Mouse (Mus musculus): ENCODE data around the gene Tmem242.

The Tmem242 gene

DNA sequence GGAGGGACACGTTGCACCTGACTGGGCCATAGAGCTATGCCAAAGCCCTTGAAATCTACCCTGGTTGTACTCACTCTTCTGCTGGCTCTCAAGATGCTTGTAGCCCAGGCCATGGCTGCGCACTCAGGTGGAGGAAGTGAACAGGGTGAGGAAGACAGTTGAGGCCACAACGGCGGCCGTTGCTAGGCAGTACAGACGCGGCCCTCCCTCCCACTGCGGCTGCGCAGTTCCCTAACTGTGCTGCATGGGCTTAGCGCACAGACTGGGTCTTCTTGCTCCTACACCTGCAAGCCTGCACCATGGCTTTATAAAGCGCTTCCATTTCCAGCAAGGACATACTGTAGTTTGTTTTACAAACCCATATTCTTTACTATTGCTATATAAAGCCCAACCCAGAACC, 21.5 kb downstream of the Tmem242 start, which contains the start of gene Ldhal6b:
TSS of gene Ldhal6b (minus strand) at position 223 of the 400 bp plus-strand sequence.
- no peak for DNase-seq (ENCODE audit: extremely low spot score, low read depth, low spot score)

DNA sequence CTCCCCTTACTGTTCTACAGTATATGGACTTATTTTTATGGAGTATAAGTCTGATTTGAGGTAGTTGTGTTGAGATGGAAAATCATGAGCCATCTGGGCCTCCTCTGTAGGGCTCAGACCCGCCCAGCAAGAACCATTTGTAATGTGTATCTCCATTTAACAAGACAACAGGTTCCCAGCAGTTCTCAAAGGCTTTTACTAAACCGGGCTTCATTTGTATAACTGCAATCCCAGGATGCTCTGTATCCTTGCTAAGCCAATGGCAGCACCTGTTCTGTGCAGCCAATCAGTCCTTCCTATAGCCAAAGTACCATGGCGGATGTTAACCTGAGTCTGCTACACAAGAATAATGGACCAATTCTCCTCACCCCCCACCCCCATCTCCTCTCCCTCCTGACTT, 23.5 kb downstream of the Tmem242 start:
- no peak for DNase-seq (ENCODE audit: extremely low spot score, low read depth, low spot score)

GRCm38 (mm10) chr17:5414041-5414440, 26.0 kb downstream of the Tmem242 start:
- DNase-seq (ENCODE audit: extremely low spot score, low read depth, low spot score) = no peak

DNA sequence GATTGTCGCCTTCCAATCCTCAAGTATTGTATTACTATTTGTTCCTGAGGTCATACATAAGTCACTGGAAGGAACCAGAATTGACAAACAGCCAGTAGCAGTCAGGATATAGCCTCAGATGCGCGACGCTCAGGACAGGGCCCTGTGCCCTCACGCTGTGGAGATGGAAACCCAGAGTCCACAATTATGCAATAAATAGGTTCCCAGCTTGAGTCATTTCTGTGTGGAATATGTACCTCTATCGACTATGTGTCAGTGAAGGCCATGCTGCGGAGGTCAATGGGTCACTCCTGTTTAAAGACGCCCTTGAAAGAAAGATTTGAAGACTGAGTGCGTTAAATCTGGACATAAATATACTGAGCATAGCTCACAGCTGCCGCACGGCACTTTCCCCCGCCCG, 26.7 kb downstream of the Tmem242 start:
- no peak for DNase-seq (ENCODE audit: extremely low spot score, low read depth, low spot score)

DNA sequence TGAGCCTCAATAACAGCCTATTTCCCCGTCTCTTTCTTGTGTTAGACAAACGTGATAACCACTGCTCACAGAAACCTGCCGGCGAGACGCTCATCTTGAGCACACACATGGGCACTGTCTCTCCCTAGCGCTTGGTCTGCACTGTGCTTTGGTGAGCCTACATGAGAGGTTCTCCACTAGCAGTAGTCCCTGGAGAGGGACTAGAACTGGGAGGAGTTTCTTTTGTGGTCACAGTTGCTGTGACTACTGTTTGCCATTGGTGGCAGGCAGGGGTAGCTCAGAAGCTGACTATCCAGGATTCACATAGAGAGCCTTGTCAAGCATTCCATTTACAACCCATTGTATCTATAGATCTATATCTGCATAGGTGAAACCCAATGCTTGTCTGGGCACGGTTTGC, 27.3 kb downstream of the Tmem242 start:
- DNase-seq (ENCODE audit: extremely low spot score, low read depth, low spot score) = no peak

DNA sequence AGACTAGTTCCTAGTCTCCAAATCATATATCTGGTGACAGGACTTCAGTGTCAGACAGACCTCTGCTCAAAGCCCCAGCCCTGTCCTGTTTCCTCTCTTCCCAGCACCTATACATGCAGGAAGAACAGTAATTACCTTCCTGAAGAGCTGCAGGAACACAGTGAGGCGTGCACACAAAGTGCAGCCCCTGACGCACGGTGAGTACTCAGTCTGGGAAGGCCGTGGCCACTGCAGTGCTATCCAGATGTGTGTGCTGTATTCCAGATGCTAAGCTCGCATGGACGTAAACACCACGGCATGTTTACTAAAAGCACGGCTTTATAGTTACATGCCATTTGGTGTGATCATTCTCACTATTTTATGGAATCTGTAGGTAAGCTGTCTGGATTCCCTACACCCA, 27.8 kb downstream of the Tmem242 start:
- no peak for DNase-seq (ENCODE audit: extremely low spot score, low read depth, low spot score)

- no peak for DNase-seq (ENCODE audit: extremely low spot score, low read depth, low spot score)
Measured at GRCm38 (mm10) chr17:5411205-5411604, 28.9 kb downstream of the Tmem242 start.

GRCm38 (mm10) chr17:5410336-5410735, 29.7 kb downstream of the Tmem242 start:
- no peak for DNase-seq (ENCODE audit: extremely low spot score, low read depth, low spot score)

- no peak for DNase-seq (ENCODE audit: extremely low spot score, low read depth, low spot score)
Measured at GRCm38 (mm10) chr17:5407030-5407429, 33.0 kb downstream of the Tmem242 start.

DNA sequence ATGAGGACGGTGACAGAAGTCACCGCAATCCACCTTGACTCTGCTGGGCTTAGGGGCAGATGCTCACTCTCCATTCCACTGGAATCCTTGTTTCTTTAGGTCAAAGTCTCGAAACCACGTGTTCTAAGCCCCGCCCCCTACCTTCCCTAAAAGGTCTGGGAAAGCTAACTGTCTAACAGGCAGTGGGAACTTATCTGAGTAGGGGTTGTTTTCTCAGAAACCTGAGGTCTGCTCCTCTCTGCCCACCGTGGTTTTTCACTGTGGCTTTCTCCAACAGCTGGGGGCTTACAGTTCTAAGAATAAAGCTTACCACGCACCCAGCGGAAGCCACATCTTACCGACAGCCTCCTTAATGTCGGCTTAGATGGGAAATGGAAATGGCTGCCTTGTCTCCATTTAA, 33.5 kb downstream of the Tmem242 start:
- DNase-seq (ENCODE audit: extremely low spot score, low read depth, low spot score) = no peak

DNA sequence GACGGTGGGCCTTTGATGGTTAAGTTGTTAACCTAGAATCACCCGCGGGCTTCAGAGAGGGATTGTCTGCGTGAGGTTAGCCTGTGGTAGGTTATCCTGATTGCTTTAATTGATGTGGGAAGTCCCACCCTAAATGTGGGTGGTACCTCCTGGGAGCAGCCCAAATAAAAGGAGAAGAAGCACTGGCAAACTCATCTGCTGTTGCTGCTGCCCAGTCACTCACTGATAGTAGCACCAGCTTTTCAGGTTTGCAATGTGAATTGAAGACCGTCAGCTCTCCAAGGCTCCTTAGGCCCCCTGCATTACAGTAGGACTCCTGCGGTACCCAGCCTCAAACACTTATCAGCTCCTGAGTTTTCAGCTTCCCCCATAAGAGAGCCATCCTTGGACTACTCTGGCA, 36.2 kb downstream of the Tmem242 start:
- DNase-seq (ENCODE audit: extremely low spot score, low read depth, low spot score) = no peak

GRCm38 (mm10) chr17:5402624-5403023, 37.4 kb downstream of the Tmem242 start:
- DNase-seq (ENCODE audit: extremely low spot score, low read depth, low spot score) = peak; percentile 31

GRCm38 (mm10) chr17:5402069-5402468, 38.0 kb downstream of the Tmem242 start:
- DNase-seq (ENCODE audit: extremely low spot score, low read depth, low spot score) = peak; percentile 24

DNA sequence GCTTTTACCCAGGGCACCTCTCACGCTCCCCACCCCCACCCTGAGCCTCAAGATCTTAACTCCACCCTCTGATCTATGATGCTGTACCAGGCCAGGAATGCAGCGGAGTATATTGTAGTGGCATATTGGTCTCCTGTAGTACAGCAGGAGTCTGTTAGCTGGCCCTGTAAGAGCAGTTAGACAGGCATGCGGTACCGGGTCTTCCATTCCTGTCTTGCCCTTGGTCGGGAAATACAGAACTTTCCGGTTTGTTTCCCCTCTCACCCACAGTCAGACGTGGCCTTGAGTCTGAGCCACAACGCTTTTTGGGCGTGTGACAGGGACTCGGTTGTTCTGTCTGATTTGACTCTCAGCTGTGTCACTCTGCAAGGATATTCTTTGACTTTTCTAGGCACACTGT, 38.8 kb downstream of the Tmem242 start:
- DNase-seq (ENCODE audit: extremely low spot score, low read depth, low spot score) = no peak

- no peak for DNase-seq (ENCODE audit: extremely low spot score, low read depth, low spot score)
Measured at GRCm38 (mm10) chr17:5400435-5401090, 39.5 kb downstream of the Tmem242 start.

DNA sequence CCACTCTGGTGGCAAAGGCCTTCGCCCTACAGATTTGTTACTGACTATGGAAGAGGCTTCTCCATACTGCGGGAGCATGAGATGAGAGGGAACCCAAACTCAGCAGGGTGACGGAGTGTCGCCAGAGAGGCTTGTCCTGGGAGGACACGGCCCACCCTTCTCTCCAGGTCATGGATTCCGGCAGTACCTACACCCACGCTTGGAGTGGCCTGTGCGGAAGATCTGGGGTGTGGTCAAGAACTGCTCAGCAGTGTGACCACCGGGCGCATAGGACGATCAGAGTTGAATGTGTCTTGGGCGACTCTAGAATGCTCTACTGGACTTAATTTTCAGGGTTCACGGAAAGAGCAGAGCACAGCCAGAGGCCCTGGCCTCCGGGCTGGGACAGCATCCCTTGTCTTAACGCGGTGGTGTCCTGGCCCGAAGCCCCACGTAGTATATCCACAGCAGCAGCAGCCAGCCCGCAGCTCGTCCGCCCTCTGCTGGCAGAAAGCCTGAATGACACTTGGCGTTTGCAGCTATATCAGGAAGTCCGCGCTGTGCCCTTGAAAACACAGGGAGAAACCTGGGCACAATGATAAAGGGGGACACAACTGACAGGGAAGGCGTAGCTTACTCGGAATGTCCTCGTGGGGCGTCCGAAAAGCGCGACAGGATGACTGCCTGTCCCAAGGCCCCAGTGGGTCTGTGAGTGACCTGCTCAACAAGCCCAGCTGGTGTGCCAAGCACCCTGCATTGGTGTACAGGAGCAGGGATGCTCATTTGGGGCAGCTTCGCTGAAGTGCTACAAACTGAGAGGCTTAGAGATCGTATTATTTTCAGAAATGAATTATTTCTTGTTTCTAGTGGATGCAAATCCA, 42.7 kb downstream of the Tmem242 start:
- DNase-seq (ENCODE audit: extremely low spot score, low read depth, low spot score) = peak; percentile 44

GRCm38 (mm10) chr17:5396213-5396612, 43.8 kb downstream of the Tmem242 start:
- DNase-seq (ENCODE audit: extremely low spot score, low read depth, low spot score) = no peak

GRCm38 (mm10) chr17:5395454-5396205, 44.4 kb downstream of the Tmem242 start:
- DNase-seq (ENCODE audit: extremely low spot score, low read depth, low spot score) = no peak

DNA sequence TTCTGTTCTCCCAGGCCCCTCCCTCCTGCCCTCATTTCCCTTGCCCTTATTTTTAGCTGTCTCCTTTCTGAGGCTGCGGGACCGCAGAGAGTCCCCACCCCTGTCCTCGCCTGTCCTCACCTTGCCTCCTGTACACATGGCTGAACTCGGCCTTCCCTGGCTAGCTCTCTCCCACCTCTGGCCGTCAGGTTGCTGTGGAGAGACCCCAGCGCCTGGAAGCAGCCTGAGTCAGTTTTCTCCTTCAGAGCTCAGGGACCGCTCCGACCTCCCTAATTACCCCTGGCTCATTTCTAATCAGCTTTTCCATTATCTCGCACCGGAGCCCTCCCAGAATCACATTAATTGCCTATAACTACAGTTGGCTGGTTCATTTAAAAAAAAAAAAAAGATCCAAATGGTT, 49.4 kb downstream of the Tmem242 start:
- DNase-seq (ENCODE audit: extremely low spot score, low read depth, low spot score) = no peak

DNA sequence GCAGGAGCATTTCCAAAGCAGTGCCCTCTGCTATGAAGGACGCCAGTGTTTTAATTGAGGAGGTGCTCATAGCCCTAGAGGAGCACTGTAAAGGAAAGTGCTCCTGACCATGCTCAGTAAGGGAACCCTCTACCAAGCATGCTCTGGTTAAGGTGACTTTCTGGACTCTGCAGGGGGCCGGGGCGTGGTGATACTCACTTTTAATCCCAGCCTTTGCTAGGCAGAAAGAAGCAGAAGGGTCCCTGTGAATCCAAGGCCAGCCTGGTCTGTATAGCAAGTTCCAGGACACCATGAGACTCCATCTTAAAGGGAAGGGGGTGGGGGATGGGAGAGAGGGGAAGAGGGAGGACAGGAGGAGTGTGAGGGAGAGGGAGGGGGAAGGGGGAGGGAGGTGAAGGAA, 51.7 kb downstream of the Tmem242 start:
- DNase-seq (ENCODE audit: extremely low spot score, low read depth, low spot score) = no peak

DNA sequence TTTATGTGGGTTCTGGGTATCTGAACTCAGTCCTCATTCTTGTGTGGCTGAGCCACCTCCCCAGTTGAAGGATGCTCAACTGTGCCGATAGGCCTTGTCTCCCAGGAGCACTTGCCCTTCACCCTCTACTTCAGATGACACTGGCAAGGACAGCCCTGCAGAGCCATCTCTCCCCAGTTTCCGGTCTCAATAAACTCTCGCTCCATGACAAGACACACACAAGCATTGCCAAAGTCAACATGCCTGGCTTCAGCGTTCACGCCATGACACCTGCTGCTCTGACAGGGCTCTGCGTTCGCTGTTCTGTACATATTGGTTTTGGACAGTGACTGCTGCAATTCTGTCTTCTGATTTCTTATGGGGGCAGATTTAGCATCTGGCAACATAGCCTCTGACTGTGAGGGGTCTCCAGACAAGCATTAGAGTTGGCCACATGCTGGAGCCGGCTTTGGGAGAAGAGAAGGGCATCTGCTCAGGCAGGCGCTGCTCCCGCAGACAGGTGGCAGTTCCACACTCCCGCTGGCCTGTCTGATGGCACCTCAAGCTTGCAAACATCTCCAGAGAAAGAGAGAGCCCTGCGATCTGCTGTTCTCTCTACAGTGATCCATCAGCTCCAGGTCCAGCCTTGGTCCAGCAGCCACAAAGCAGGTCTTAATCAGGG, 53.0 kb downstream of the Tmem242 start:
- no peak for DNase-seq (ENCODE audit: extremely low spot score, low read depth, low spot score)

Data from hindlimb bud, embryonic 11.5 days (tissue).